8 mouse cellular contexts compared by ENCODE assay signal in the genomic region with DNA sequence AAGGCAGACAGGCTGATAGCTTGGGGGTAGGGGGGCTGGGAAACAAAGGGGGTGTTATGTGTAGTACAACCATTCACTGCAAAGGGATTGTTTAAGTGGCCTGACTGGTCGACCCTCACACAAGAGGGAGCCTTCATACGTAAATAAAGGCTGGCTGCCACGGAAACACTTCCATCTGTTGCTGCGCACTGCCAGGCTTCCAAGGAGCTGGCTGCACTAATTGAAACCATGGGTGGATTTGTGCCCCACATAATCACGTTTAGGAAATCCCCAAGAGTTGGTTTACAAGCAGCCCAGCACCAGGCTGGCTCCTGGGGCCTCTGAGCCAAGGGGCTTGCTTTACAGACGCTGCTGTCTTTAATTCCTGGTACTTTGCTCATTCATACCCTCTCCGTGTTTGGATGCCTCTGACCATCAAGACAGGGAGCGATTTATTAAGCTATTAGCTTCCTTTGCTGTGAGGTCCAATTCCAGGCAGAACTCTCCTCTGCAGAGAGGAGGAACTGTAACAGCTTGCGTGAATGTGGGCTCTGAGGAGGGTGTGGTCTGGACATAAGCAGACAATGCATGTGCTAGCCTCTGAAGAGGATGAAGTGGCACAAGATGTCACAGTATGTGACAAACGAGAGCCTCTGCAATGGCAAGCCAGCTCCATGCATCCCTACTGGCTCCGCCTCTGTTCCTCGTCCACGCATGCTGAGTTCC.
DNase-seq lines count a peak whose midpoint lies in the region; ATAC-seq lines count a peak whose summit lies in the region.

No protein-coding gene starts in this region.

- no peak overlapping the region for H3K27ac ChIP-seq in hindbrain, embryonic 16.5 days (ENCODE audit: low read depth, low read length)
- no peak overlapping the region for H3K27ac ChIP-seq in neural tube, embryonic 14.5 days (ENCODE audit: low read depth, low read length)

- H3K4me2 ChIP-seq in hindbrain, embryonic 16.5 days (ENCODE audit: low read length) = peak overlapping the region; percentile 39
- peak overlapping the region; percentile 11; the same call in 1 of the 2 replicates for H3K4me2 ChIP-seq in neural tube, embryonic 14.5 days (ENCODE audit: low read depth, low read length)

- peak; percentile 4 for DNase-seq in layer of hippocampus, adult 18-20 months (ENCODE audit: low spot score in 2 of 2)
- DNase-seq in layer of hippocampus, adult 9-11 months = no peak
- DNase-seq in embryo, embryonic 9.5 days (ENCODE audit: extremely low spot score) = peak; percentile 55
- DNase-seq in urinary bladder, postnatal 14 days (ENCODE audit: low spot score) = no peak
- DNase-seq in heart, adult 8-10 months (ENCODE audit: low spot score) = no peak
- no peak for DNase-seq in liver

- no peaks in the 10 kb centered on the region for H3K36me3 ChIP-seq in hindbrain, embryonic 16.5 days (ENCODE audit: control insufficient read depth, insufficient read depth, low read length)
- no peaks in the 10 kb centered on the region for H3K36me3 ChIP-seq in neural tube, embryonic 14.5 days (ENCODE audit: control insufficient read depth, insufficient read depth, low read length)

- no peaks in the 10 kb centered on the region for H3K9me3 ChIP-seq in hindbrain, embryonic 16.5 days (ENCODE audit: control insufficient read depth, low read length)
- H3K9me3 ChIP-seq in neural tube, embryonic 14.5 days (ENCODE audit: control insufficient read depth, low read length) = no peaks in the 10 kb centered on the region

- peak; percentile 93 for ATAC-seq in hindbrain, embryonic 16.5 days
- peak; percentile 83 for ATAC-seq in neural tube, embryonic 14.5 days (ENCODE audit: low read depth)

- WGBS in hindbrain, embryonic 16.5 days = 14% methylated on average over 13 of the region's 13 CpGs
- 13% methylated on average over 13 of the region's 13 CpGs for WGBS in neural tube, embryonic 14.5 days

- H3K9ac ChIP-seq in hindbrain, embryonic 16.5 days (ENCODE audit: low read depth, low read length) = no peak overlapping the region
- no peak overlapping the region for H3K9ac ChIP-seq in neural tube, embryonic 14.5 days (replicated peaks; ENCODE audit: low read depth, low read length)

- H3K4me3 ChIP-seq in hindbrain, embryonic 16.5 days (ENCODE audit: low read length) = no peak overlapping the region
- H3K4me3 ChIP-seq in neural tube, embryonic 14.5 days (ENCODE audit: low read depth, low read length) = no peak overlapping the region

- H3K27me3 ChIP-seq in hindbrain, embryonic 16.5 days (replicated peaks; ENCODE audit: control insufficient read depth, insufficient read depth, low read length) = no peaks in the 10 kb centered on the region; the same call in 1 of the 2 replicates
- 0 out of 2 replicates have a peak, but pooled peaks cover 4% of the 10 kb centered on the region for H3K27me3 ChIP-seq in neural tube, embryonic 14.5 days (ENCODE audit: control insufficient read depth, insufficient read depth, low read length)

- H3K4me1 ChIP-seq in hindbrain, embryonic 16.5 days (ENCODE audit: control insufficient read depth, insufficient read depth, low read depth, low read length) = peaks cover 12% of the 10 kb centered on the region
- peaks cover 7% of the 10 kb centered on the region; the same call in 1 of the 2 replicates for H3K4me1 ChIP-seq in neural tube, embryonic 14.5 days (ENCODE audit: control insufficient read depth, insufficient read depth, low read length)

Comparison
In these comparisons a context has a peak if more than half of its experiments do, and no peak if none do; other contexts are left out.
1. DNase-seq: peak in layer of hippocampus, adult 18-20 months (2 of 2) and embryo, embryonic 9.5 days (single experiment); none in layer of hippocampus, adult 9-11 months (single experiment), urinary bladder, postnatal 14 days (single experiment), heart, adult 8-10 months (single experiment) and liver (single experiment).